Mouse (Mus musculus): ENCODE measurements around the gene Snx12. TPM values are rescaled to one million over a fixed set of nuclear protein-coding genes. Genes with fewer than 3 reads are reported as not detected.

Gene Snx12
- 60.7 TPM for polyA plus RNA-seq (2017; shearing (Covaris generic))

DNA sequence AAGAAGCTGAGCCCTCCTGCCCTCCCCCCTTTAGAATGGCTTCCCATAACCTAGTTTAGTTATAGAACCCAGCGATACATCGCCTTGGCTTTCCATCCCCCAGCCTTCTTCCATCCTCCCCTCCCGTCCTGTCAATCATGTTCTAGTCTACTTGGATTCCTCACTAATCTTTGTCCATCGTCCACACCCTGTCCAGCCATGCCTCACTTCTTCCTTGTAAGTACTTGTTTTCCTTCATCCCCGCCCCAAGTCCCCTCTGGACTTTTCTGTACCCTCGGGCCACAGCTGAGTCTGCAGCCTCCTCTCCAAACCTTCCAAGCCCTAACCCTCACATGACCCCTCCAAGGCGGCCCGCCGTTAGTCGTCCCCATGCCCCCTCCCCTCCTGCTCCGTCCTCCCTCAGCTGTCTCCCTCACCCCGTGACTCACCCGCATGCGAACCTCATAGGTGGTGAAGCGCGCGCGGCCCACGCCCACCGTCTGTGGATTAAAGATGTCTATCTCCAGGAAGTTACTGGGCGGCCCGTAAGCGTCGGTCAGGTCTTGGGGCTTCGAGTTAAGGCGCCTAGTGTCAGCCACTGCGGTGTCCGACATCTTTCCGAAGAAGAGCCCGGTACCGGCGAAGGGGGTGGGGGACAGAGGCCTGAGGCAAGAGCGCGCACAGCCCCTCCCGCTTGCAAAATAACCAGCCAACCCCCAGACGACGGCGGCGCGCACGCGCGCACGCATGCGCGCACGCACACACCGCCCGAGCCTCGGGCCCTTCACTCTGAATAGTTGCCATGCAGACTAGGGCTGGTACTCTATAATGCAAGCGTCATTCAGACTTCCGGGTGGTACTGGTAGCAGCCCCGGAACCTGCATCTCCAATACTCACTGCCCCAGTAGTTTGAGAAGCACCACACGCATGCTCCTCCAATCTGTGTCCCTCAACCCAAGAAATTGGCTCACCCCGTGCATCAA lies at the start of gene Snx12:
Gene Snx12, minus strand, starts transcription at position 730 of the 962 bp plus-strand sequence.

DNA sequence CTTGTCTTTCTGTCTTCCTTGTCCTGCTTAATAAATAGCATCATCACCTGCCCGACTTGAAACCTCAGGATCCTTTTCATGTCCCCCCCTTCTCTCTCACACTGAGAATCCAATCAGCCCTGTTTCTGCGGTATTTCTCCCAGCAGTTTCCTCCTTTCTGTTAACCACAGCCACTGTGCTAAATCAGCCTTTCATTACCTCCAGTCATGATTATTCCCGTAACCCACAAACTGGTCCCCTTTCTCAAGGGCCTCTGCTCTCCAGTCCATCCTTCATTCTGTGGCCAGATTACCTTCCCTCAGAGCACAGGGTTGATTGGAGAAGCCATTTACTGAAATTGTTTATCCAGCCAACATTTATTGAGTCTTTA lies 46.4 kb upstream of the Snx12 start, which contains the start of gene Gm20489:
Gene Gm20489, minus strand, starts transcription at position 269 of the 370 bp plus-strand sequence.

GRCm38 (mm10) chrX:101268025-101268754 lies 45.8 kb upstream of the Snx12 start, which contains the start of gene Il2rg:
Gene Il2rg, minus strand, starts transcription at chrX:101268255.

GRCm38 (mm10) chrX:101263892-101264291 lies 41.5 kb upstream of the Snx12 start, which contains the start of gene Gm614:
Gene Gm614, minus strand, starts transcription at chrX:101263992.

DNA sequence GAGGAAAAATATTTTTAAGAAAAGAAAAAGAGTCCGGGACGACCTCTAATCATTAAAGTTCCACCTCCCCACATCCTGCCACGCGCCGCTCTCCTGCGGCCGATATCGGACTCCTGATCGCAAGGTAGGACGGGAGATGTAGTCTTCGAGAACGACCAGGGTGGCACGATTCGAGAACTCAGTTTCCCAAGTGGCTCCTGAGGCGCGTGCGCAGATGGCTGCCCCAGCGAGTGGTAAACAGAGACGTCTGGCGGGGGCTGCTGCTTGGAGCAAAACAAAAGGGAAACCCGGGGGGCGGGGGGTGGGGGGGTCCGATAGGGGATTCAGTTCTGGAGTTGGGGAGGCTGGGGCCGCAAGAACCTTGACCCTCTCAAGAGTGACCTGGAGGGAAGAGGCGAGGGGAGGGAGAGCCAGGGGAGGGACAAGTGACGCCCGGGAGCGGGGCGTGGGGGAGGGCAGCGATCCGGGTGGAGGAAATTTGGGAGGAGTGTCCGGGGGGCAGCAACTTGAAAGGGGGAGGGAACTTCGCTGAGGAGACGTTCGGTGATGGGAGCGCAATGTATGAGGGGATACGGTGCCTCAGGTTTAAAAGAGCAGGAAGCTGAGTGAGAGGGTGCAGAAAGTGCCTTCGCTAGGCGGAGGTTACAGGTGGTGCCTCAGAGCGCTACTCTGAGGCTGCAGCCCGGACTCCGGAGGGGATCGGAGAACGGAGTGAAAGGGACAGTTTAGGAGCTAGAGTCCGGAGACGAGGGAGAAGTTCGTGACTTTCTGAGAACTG lies 31.8 kb upstream of the Snx12 start, which contains the start of gene Foxo4:
Gene Foxo4, plus strand, starts transcription at position 577 of the 778 bp plus-strand sequence.

DNA sequence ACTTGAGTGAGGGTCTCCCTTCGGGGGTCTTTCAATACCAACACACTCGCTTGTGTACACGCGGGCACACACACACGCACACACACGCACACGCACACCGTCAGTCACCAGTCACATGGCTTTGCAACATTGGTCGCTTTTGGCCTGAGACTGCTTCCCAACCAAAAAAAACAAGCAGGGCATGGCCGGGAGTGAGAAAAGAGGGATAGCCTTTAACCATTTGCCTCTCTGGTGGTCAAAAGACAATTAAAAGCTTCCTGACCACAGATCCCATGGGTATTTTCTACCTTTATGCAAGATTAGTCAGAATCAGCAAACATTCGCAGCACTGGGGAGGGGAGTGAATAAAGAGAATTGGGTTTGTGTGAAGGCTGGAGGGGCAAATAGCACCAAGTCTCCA lies 136.4 kb downstream of the Snx12 start, which contains the start of gene Slc7a3:
Gene Slc7a3, minus strand, starts transcription at position 101 of the 400 bp plus-strand sequence.

DNA sequence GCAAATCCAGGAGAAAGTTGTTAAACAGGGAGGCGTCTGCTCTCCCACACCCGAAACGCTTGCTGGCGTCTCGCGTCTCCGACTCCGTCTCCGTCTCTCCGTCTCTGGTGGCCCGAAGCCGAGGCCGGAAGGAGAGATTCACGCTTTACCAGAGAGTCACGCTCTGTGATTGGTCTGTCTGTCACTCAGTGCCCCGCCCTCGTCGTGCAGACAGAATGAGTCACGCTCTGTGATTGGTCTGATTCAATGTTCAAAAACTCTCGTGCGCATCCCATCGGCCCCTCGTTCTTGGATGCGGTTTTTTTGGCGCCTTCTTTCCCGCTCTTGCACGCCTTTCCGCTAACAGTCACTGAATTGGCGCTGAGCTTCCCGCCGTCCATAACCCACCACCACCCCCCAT lies 162.8 kb downstream of the Snx12 start, which contains the start of gene Tex11:
Gene Tex11, minus strand, starts transcription at position 127 of the 400 bp plus-strand sequence.

Other genes with a start within 250 kb of the Snx12 start
- gene Tex11, start 162.9 kb downstream of the Snx12 start, polyA plus RNA-seq (2017; shearing (Covaris generic)) = 0.12 TPM
- gene Slc7a3, start 136.5 kb downstream of the Snx12 start, polyA plus RNA-seq (2017; shearing (Covaris generic)) = 1.1 TPM
- 2.0 TPM for gene Foxo4, start 32.0 kb upstream of the Snx12 start, polyA plus RNA-seq (2017; shearing (Covaris generic))
- gene Gm614, start 41.4 kb upstream of the Snx12 start, polyA plus RNA-seq (2017; shearing (Covaris generic)) = 4.8 TPM
- gene Il2rg, start 45.7 kb upstream of the Snx12 start, polyA plus RNA-seq (2017; shearing (Covaris generic)) = 1,777 TPM
- not detected for gene Gm20489, start 46.5 kb upstream of the Snx12 start, polyA plus RNA-seq (2017; shearing (Covaris generic))
- 99.2 TPM for gene Med12, start 51.5 kb upstream of the Snx12 start, polyA plus RNA-seq (2017; shearing (Covaris generic))
- 0.07 TPM for gene Nlgn3, start 76.6 kb upstream of the Snx12 start, polyA plus RNA-seq (2017; shearing (Covaris generic))
- gene Gjb1, start 153.8 kb upstream of the Snx12 start, polyA plus RNA-seq (2017; shearing (Covaris generic)) = not detected
- gene Zmym3, start 198.3 kb upstream of the Snx12 start, polyA plus RNA-seq (2017; shearing (Covaris generic)) = 21.8 TPM
- gene Nono, start 206.8 kb upstream of the Snx12 start, polyA plus RNA-seq (2017; shearing (Covaris generic)) = 343 TPM
- gene Itgb1bp2, start 226.5 kb upstream of the Snx12 start, polyA plus RNA-seq (2017; shearing (Covaris generic)) = 0.56 TPM

Measured in inflammation-experienced regulatory T-cells, adult 16 weeks (primary cell).